Mouse (Mus musculus) erythroblast, adult 5-6 weeks (primary cell): ENCODE data around the gene Olfr243. TPM values are rescaled to one million over a fixed set of nuclear protein-coding genes. Genes with fewer than 3 reads are reported as not detected.
"Not testable (repeated sequence)": the region's sequence is repeated elsewhere in the genome, so short reads cannot be mapped to it uniquely, and the experiment has no call there.

Source experiments
- ATAC-seq: replicated peaks from 2 replicates; pipeline ENCODE4 v1.8.0; 2016; ENCODE audit warnings: moderate number of reproducible peaks, mild to moderate bottlenecking, moderate TSS enrichment, inconsistent platforms; ENCODE audit not compliant: poor library complexity, low FRiP score, severe bottlenecking
- total RNA-seq, 2 experiments: library from RNA; stranded (forward) in 1 of 2; stranded (reverse) in 1 of 2; fragments of 150-400 nt in 1 of 2; fragments of 200-764, 138-1000 nt in 1 of 2; gene quantifications; 2 replicates each; pipeline versions ENCODE4 v1.2.3 to v1.2.4; 2015 to 2017; ENCODE audit warnings: low replicate concordance in 2 of 2

Olfr243 gene
- total RNA-seq (2015; ENCODE audit: low replicate concordance) = not detected in 2 replicates
- 0.28 TPM in 1 of 2 replicates, not detected in the other for total RNA-seq (2017; ENCODE audit: low replicate concordance)

- no peak for ATAC-seq
These were observed at the start of gene Olfr243 for GRCm38 (mm10) chr7:103714371-103714770. Olfr243 (plus strand) TSS chr7:103714671.

DNA sequence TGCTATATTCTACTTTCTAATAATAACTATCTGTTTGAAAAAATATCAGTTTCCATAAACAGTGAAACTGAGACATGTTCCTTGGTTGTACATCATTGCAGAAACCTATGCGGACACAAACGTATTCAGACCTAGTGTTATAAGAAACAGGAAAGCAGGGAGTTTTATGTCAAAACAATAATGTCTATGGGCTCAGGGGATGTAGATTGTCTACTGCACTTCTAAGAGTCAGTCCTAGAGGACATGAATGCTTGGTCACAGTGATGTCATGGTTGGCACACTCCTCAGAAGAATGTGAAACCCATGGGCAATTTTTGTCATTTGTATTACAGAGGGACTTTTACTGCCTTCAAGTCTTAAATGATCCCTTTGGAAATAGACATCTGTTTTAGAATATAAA is 43.4 kb upstream of the Olfr243 start, which contains the start of gene Olfr624:
TSS of gene Olfr624 (minus strand) at position 101 of the 400 bp plus-strand sequence.
- ATAC-seq = no peak

GRCm38 (mm10) chr7:103682420-103682819 is 32.1 kb upstream of the Olfr243 start, which contains the start of gene Olfr625-ps1:
Olfr625-ps1 (plus strand) TSS chr7:103682720.
- no peak for ATAC-seq

GRCm38 (mm10) chr7:103699469-103699868 is 15.0 kb upstream of the Olfr243 start:
- no peak for ATAC-seq

- peak; percentile 75 for ATAC-seq
These were observed 2.4 kb upstream of the Olfr243 start for GRCm38 (mm10) chr7:103712024-103712423.

DNA sequence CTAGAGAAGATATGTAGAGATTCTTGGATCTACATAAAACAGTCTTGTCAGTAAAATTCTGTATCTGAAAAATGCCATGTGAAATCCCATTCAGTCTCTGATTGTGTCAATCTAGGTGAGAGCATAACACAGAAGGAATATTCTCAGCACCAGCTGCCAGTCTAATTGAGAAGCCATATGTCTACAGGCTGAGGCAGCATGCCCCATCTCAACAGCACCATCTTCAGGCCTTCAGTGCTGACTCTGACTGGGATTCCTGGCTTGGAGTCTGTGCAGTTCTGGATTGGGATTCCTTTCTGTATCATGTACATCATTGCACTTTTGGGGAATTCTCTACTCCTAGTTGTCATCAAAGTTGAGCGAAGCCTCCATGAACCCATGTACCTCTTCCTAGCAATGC is 1.9 kb downstream of the Olfr243 start:
- not testable (repeated sequence) for ATAC-seq

DNA sequence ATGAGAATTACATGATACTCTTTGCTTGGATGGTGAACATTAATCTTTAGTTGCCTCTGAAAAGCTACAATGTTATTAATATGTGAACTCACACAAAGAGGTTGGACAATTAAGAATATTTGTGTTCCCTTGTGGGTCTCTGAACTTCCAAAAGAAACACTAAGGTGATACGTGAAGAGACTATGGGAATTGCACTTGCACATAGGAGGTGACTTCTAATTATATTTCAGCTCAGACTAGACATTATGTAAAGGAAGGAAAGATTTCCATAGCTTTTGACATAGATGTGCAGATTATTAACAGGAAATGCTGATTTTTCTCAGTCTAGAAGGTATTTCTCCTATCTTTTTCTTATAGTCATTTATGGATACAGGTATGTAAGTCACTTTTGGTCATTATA is 15.6 kb downstream of the Olfr243 start, which contains the start of gene Olfr628:
TSS of gene Olfr628 (plus strand) at position 301 of the 400 bp plus-strand sequence.
- no peak for ATAC-seq

DNA sequence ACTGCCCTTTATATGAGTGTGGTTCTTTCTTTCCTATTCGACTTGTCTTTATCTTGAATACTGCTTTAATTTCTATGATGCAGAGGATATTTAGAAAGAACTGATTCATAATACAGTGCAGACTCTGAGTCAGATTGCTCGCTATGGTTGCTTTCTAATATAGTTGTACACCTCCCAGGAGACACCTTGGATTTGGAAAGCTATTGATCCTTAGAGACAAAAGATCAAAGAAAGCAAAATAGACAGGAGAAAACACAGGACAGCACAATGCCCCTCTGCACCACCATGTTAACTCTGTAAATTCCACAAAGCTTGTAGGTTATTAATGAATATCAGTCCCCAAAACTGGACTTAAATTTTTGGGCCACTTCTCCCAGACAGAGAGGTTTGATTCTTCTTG is 30.4 kb downstream of the Olfr243 start, which contains the start of gene Olfr629:
TSS of gene Olfr629 (minus strand) at position 101 of the 400 bp plus-strand sequence.
- ATAC-seq = no peak

DNA sequence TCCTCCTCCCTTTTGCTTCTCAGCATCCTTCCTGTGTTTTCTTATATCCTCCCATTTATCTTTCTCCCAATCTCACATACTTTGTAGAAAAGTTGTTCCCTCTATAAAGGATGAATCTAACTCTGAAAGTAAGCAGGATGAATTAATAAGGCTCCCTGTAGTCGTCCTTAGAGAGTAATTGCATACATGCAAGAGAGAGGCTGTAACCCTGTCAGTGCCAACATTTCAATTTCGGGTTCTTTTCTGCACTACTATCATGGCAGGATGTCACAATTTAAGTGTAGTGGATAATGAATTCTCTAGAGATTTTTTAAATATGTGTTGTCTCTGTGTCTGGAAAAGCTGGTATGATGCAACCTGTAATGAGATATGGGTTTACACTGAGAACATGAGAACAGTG is 42.8 kb downstream of the Olfr243 start, which contains the start of gene Olfr630:
TSS of gene Olfr630 (minus strand) at position 101 of the 400 bp plus-strand sequence.
- ATAC-seq = no peak

DNA sequence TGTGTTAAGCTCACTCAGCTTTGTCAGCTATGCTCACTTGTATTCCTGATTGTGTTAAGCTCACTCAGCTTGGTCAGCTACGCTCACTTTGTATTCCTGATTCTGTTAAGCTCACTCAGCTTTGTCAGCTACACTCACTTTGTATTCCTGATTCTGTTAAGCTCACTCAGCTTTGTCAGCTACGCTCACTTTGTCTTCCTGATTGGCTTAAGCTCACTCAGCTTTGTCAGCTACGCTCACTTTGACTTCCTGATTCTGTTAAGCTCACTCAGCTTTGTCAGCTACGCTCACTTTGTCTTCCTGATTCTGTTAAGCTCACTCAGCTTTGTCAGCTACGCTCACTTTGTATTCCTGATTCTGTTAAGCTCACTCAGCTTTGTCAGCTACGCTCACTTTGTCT is 47.7 kb downstream of the Olfr243 start:
- not testable (repeated sequence) for ATAC-seq

DNA sequence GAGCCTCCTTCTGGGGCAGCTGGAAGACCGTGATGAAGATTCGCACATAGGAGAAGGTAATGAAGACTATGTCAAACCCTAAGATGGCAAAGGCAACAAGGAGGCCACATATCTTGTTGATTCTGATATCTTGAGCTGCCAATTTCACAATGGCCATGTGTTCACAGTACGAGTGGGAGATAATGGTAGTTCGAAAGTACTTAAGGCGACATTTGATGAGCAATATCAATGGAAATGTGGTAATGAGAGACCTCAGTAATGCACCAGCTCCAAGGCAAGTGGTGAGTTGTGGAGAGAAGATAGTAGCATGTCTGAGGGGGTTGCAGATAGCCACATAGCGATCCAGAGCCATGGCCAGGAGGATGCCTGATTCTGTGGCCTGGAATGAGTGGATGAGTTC is 53.2 kb downstream of the Olfr243 start:
- peak; percentile 45; the same call in 1 of the 2 replicates for ATAC-seq

Other genes starting within 250 kb of the Olfr243 start
Only the 30 nearest of the 33 such genes appear.
- gene Olfr609, start 216.6 kb upstream of the Olfr243 start, total RNA-seq (2015; ENCODE audit: low replicate concordance) = not detected in 2 replicates
- not detected in 2 replicates for gene Olfr609, start 216.6 kb upstream of the Olfr243 start, total RNA-seq (2017; ENCODE audit: low replicate concordance)
- gene Olfr610, start 202.5 kb upstream of the Olfr243 start, total RNA-seq (2015; ENCODE audit: low replicate concordance) = not detected in 2 replicates
- not detected in 2 replicates for gene Olfr610, start 202.5 kb upstream of the Olfr243 start, total RNA-seq (2017; ENCODE audit: low replicate concordance)
- gene Olfr611, start 193.8 kb upstream of the Olfr243 start, total RNA-seq (2015; ENCODE audit: low replicate concordance) = not detected in 2 replicates
- not detected in 2 replicates for gene Olfr611, start 193.8 kb upstream of the Olfr243 start, total RNA-seq (2017; ENCODE audit: low replicate concordance)
- gene Olfr612, start 172.0 kb upstream of the Olfr243 start, total RNA-seq (2015; ENCODE audit: low replicate concordance) = not detected in 2 replicates
- gene Olfr612, start 172.0 kb upstream of the Olfr243 start, total RNA-seq (2017; ENCODE audit: low replicate concordance) = 0.85 TPM in 1 of 2 replicates, not detected in the other
- gene Olfr613, start 166.6 kb upstream of the Olfr243 start, total RNA-seq (2015; ENCODE audit: low replicate concordance) = not detected in 2 replicates
- gene Olfr613, start 166.6 kb upstream of the Olfr243 start, total RNA-seq (2017; ENCODE audit: low replicate concordance) = 0.70 TPM in 1 of 2 replicates, not detected in the other
- gene Olfr615, start 158.6 kb upstream of the Olfr243 start, total RNA-seq (2015; ENCODE audit: low replicate concordance) = not detected in 2 replicates
- not detected in 2 replicates for gene Olfr615, start 158.6 kb upstream of the Olfr243 start, total RNA-seq (2017; ENCODE audit: low replicate concordance)
- gene Olfr616, start 145.5 kb upstream of the Olfr243 start, total RNA-seq (2015; ENCODE audit: low replicate concordance) = not detected in 2 replicates
- gene Olfr616, start 145.5 kb upstream of the Olfr243 start, total RNA-seq (2017; ENCODE audit: low replicate concordance) = not detected in 2 replicates
- gene Olfr617, start 141.6 kb upstream of the Olfr243 start, total RNA-seq (2015; ENCODE audit: low replicate concordance) = not detected in 2 replicates
- gene Olfr617, start 141.6 kb upstream of the Olfr243 start, total RNA-seq (2017; ENCODE audit: low replicate concordance) = not detected in 2 replicates
- gene Olfr618, start 124.6 kb upstream of the Olfr243 start, total RNA-seq (2015; ENCODE audit: low replicate concordance) = not detected in 2 replicates
- not detected in 2 replicates for gene Olfr618, start 124.6 kb upstream of the Olfr243 start, total RNA-seq (2017; ENCODE audit: low replicate concordance)
- gene Olfr619, start 114.1 kb upstream of the Olfr243 start, total RNA-seq (2015; ENCODE audit: low replicate concordance) = not detected in 2 replicates
- not detected in 2 replicates for gene Olfr619, start 114.1 kb upstream of the Olfr243 start, total RNA-seq (2017; ENCODE audit: low replicate concordance)
- gene Olfr620, start 102.1 kb upstream of the Olfr243 start, total RNA-seq (2015; ENCODE audit: low replicate concordance) = not detected in 2 replicates
- not detected in 2 replicates for gene Olfr620, start 102.1 kb upstream of the Olfr243 start, total RNA-seq (2017; ENCODE audit: low replicate concordance)
- not detected in 2 replicates for gene Olfr622, start 72.0 kb upstream of the Olfr243 start, total RNA-seq (2015; ENCODE audit: low replicate concordance)
- not detected in 2 replicates for gene Olfr622, start 72.0 kb upstream of the Olfr243 start, total RNA-seq (2017; ENCODE audit: low replicate concordance)
- not detected in 2 replicates for gene Olfr623, start 51.0 kb upstream of the Olfr243 start, total RNA-seq (2015; ENCODE audit: low replicate concordance)
- gene Olfr623, start 51.0 kb upstream of the Olfr243 start, total RNA-seq (2017; ENCODE audit: low replicate concordance) = not detected in 2 replicates
- 0.21 TPM in 1 of 2 replicates, not detected in the other for gene Olfr624, start 43.5 kb upstream of the Olfr243 start, total RNA-seq (2015; ENCODE audit: low replicate concordance)
- gene Olfr624, start 43.5 kb upstream of the Olfr243 start, total RNA-seq (2017; ENCODE audit: low replicate concordance) = not detected in 2 replicates
- not detected in 2 replicates for gene Olfr625-ps1, start 32.0 kb upstream of the Olfr243 start, total RNA-seq (2015; ENCODE audit: low replicate concordance)
- gene Olfr625-ps1, start 32.0 kb upstream of the Olfr243 start, total RNA-seq (2017; ENCODE audit: low replicate concordance) = not detected in 2 replicates
- gene Olfr628, start 15.7 kb downstream of the Olfr243 start, total RNA-seq (2015; ENCODE audit: low replicate concordance) = not detected in 2 replicates
- gene Olfr628, start 15.7 kb downstream of the Olfr243 start, total RNA-seq (2017; ENCODE audit: low replicate concordance) = not detected in 2 replicates
- not detected in 2 replicates for gene Olfr629, start 30.3 kb downstream of the Olfr243 start, total RNA-seq (2015; ENCODE audit: low replicate concordance)
- 0.43 TPM in 1 of 2 replicates, not detected in the other for gene Olfr629, start 30.3 kb downstream of the Olfr243 start, total RNA-seq (2017; ENCODE audit: low replicate concordance)
- gene Olfr630, start 42.7 kb downstream of the Olfr243 start, total RNA-seq (2015; ENCODE audit: low replicate concordance) = not detected in 2 replicates
- gene Olfr630, start 42.7 kb downstream of the Olfr243 start, total RNA-seq (2017; ENCODE audit: low replicate concordance) = 1.5 TPM in 1 of 2 replicates, not detected in the other
- gene Olfr69, start 56.9 kb downstream of the Olfr243 start, total RNA-seq (2015; ENCODE audit: low replicate concordance) = 2.7 and 5.6 TPM in 2 replicates
- gene Olfr69, start 56.9 kb downstream of the Olfr243 start, total RNA-seq (2017; ENCODE audit: low replicate concordance) = 0.70 and 1.1 TPM in 2 replicates
- 1.0 and 1.3 TPM in 2 replicates for gene Olfr68, start 65.0 kb downstream of the Olfr243 start, total RNA-seq (2015; ENCODE audit: low replicate concordance)
- gene Olfr68, start 65.0 kb downstream of the Olfr243 start, total RNA-seq (2017; ENCODE audit: low replicate concordance) = 1.4 and 1.5 TPM in 2 replicates
- 5.0 and 10.2 TPM in 2 replicates for gene Olfr67, start 77.2 kb downstream of the Olfr243 start, total RNA-seq (2015; ENCODE audit: low replicate concordance)
- gene Olfr67, start 77.2 kb downstream of the Olfr243 start, total RNA-seq (2017; ENCODE audit: low replicate concordance) = 2.8 and 4.2 TPM in 2 replicates
- 39,556 and 40,045 TPM in 2 replicates for gene Hbb-bt, start 99.3 kb downstream of the Olfr243 start, total RNA-seq (2015; ENCODE audit: low replicate concordance)
- 14,681 and 15,230 TPM in 2 replicates for gene Hbb-bt, start 99.3 kb downstream of the Olfr243 start, total RNA-seq (2017; ENCODE audit: low replicate concordance)
- 179,259 and 187,171 TPM in 2 replicates for gene Hbb-bs, start 113.4 kb downstream of the Olfr243 start, total RNA-seq (2015; ENCODE audit: low replicate concordance)
- 69,583 and 76,927 TPM in 2 replicates for gene Hbb-bs, start 113.4 kb downstream of the Olfr243 start, total RNA-seq (2017; ENCODE audit: low replicate concordance)
- not detected in 2 replicates for gene Hbb-bh2, start 125.8 kb downstream of the Olfr243 start, total RNA-seq (2015; ENCODE audit: low replicate concordance)
- gene Hbb-bh2, start 125.8 kb downstream of the Olfr243 start, total RNA-seq (2017; ENCODE audit: low replicate concordance) = 1.0 and 4.6 TPM in 2 replicates
- gene Hbb-bh1, start 128.5 kb downstream of the Olfr243 start, total RNA-seq (2015; ENCODE audit: low replicate concordance) = not detected in 2 replicates
- gene Hbb-bh1, start 128.5 kb downstream of the Olfr243 start, total RNA-seq (2017; ENCODE audit: low replicate concordance) = not detected in 2 replicates
- gene Hbb-y, start 138.5 kb downstream of the Olfr243 start, total RNA-seq (2015; ENCODE audit: low replicate concordance) = 2.9 and 8.6 TPM in 2 replicates
- not detected in 2 replicates for gene Hbb-y, start 138.5 kb downstream of the Olfr243 start, total RNA-seq (2017; ENCODE audit: low replicate concordance)
- gene Olfr66, start 171.6 kb downstream of the Olfr243 start, total RNA-seq (2015; ENCODE audit: low replicate concordance) = not detected in 2 replicates
- gene Olfr66, start 171.6 kb downstream of the Olfr243 start, total RNA-seq (2017; ENCODE audit: low replicate concordance) = not detected in 2 replicates
- gene Olfr64, start 179.8 kb downstream of the Olfr243 start, total RNA-seq (2015; ENCODE audit: low replicate concordance) = not detected in 2 replicates
- gene Olfr64, start 179.8 kb downstream of the Olfr243 start, total RNA-seq (2017; ENCODE audit: low replicate concordance) = 0.14 and 0.34 TPM in 2 replicates
- gene Olfr65, start 188.8 kb downstream of the Olfr243 start, total RNA-seq (2015; ENCODE audit: low replicate concordance) = not detected in 2 replicates
- gene Olfr65, start 188.8 kb downstream of the Olfr243 start, total RNA-seq (2017; ENCODE audit: low replicate concordance) = 0.28 TPM in 1 of 2 replicates, not detected in the other
- 1.0 TPM in 1 of 2 replicates, not detected in the other for gene Olfr631, start 214.2 kb downstream of the Olfr243 start, total RNA-seq (2015; ENCODE audit: low replicate concordance)
- gene Olfr631, start 214.2 kb downstream of the Olfr243 start, total RNA-seq (2017; ENCODE audit: low replicate concordance) = 2.1 TPM in 1 of 2 replicates, not detected in the other